8 mouse cellular contexts compared by ENCODE assay signal in the genomic region with DNA sequence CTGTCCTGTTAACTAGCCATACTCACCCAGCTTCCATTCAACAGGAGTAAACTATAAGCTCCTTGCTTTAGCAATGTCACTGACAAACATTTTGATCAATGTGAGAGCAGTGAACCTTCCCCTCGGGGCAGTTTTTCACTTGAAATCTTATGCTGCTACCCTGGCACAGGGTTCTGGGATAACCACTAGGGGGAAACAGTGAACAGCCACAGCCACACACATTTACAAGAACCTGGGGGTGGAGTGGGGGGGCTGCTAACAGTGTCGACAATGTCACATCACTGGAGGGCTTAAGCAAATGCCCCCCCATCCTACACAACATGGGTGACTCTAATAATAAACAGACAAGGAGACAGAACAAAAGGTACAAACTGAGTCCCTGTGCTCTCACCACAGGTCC. TPM values are rescaled to one million over a fixed set of nuclear protein-coding genes. Genes with fewer than 3 reads are reported as not detected.
A peak's percentile ranks its signal among the peaks of the same experiment; 100 is the strongest.
DNase-seq lines count a peak whose midpoint lies in the region; ATAC-seq and TF ChIP-seq lines count a peak whose summit lies in the region.

No protein-coding gene starts in this region.

- TF ChIP-seq CTCF in forebrain, postnatal 0 days (IDR thresholded peaks at IDR 0.05; ENCODE audit: low read depth), result peak; percentile 60
- TF ChIP-seq CTCF in CH12.LX (conservative IDR thresholded peaks at IDR 0.05 in 1 of 2, IDR thresholded peaks at IDR 0.05 in 1 of 2; ENCODE audit: low read depth in 2 of 2, low read length in 2 of 2), result peak; percentile 15 to 62; a peak in 3 of 4 replicates
- TF ChIP-seq CTCF in cortical plate, adult 2 months (IDR thresholded peaks at IDR 0.05; ENCODE audit: extremely low read depth, insufficient read depth, low read length), result peak; percentile 41

- H3K27me3 ChIP-seq in forebrain, postnatal 0 days (ENCODE audit: insufficient read depth, low read length), result no peaks in the 10 kb centered on the region
- H3K27me3 ChIP-seq in forebrain, embryonic 10.5 days (ENCODE audit: poor library complexity, severe bottlenecking), result peaks cover 4% of the 10 kb centered on the region; the same call in 1 of the 2 replicates
- no peaks in the 10 kb centered on the region for H3K27me3 ChIP-seq in CH12.LX (replicated peaks)

- no peaks in the 10 kb centered on the region for H3K4me1 ChIP-seq in forebrain, postnatal 0 days (ENCODE audit: insufficient read depth)
- peaks cover 7% of the 10 kb centered on the region; the same call in 1 of the 2 replicates for H3K4me1 ChIP-seq in forebrain, embryonic 10.5 days
- no peaks in the 10 kb centered on the region for H3K4me1 ChIP-seq in CH12.LX (ENCODE audit: control insufficient read depth in 1 of 2, insufficient read depth in 2 of 2)
- no peaks in the 10 kb centered on the region for H3K4me1 ChIP-seq in cortical plate, adult 2 months (ENCODE audit: control insufficient read depth, insufficient read depth, low read length)

- no peak overlapping the region for H3K4me3 ChIP-seq in forebrain, postnatal 0 days (ENCODE audit: low read depth, low read length)
- no peak overlapping the region for H3K4me3 ChIP-seq in forebrain, embryonic 10.5 days
- H3K4me3 ChIP-seq in CH12.LX (replicated peaks in 1 of 3; ENCODE audit: low read depth in 2 of 3, low read length in 2 of 3, poor library complexity in 1 of 3), result no peak overlapping the region
- H3K4me3 ChIP-seq in cortical plate, adult 2 months (ENCODE audit: insufficient read depth, low read length), result no peak overlapping the region

- no peak overlapping the region for H3K4me2 ChIP-seq in forebrain, postnatal 0 days (ENCODE audit: low read depth)
- H3K4me2 ChIP-seq in CH12.LX (ENCODE audit: insufficient read depth, low read depth, poor library complexity, severe bottlenecking), result no peak overlapping the region; the same call in 1 of the 2 replicates

- H3K79me2 ChIP-seq in CH12.LX (replicated peaks; ENCODE audit: control insufficient read depth, extremely low read depth, insufficient read depth, poor library complexity, severe bottlenecking), result no peaks in the 10 kb centered on the region

- no peak for ATAC-seq in forebrain, postnatal 0 days

- no peak for DNase-seq in forebrain, postnatal 0 days
- no peak for DNase-seq in forebrain, embryonic 10.5 days (ENCODE audit: extremely low spot score, low spot score)
- DNase-seq in layer of hippocampus, adult 9-11 months, result peak; percentile 27
- DNase-seq in layer of hippocampus, postnatal 36 days, result no peak
- peak; percentile 8 for DNase-seq in CH12.LX (ENCODE audit: extremely low read depth)
- DNase-seq in natural killer cell, adult 2 months (ENCODE audit: low spot score in 2 of 2), result no peak
- no peak for DNase-seq in gastrocnemius, adult 8-10 months (ENCODE audit: low spot score in 2 of 2)

- no peak for TF ChIP-seq POLR2A in CH12.LX (IDR thresholded peaks at IDR 0.05; ENCODE audit: low read depth, low read length)
- no peak for TF ChIP-seq POLR2A in cortical plate, adult 2 months (IDR thresholded peaks at IDR 0.05; ENCODE audit: extremely low read depth, insufficient read depth, low read length)

- in situ Hi-C loops in CH12.LX (cut with MboI; ENCODE audit: low pct_ligation_motif_present, low pct_unique_long_range_greater_than_20kb, low sequenced_read_pairs), result no loop called here

- no peak overlapping the region for H3K27ac ChIP-seq in forebrain, postnatal 0 days (ENCODE audit: low read depth, low read length)
- H3K27ac ChIP-seq in forebrain, embryonic 10.5 days, result no peak overlapping the region
- no peak overlapping the region for H3K27ac ChIP-seq in CH12.LX (ENCODE audit: insufficient read depth, low read depth)
- H3K27ac ChIP-seq in cortical plate, adult 2 months (ENCODE audit: insufficient read depth, low read length), result no peak overlapping the region

- dilution Hi-C loops in CH12.LX (cut with MboI; ENCODE audit: extremely low pct_ligation_motif_present, extremely low pct_unique_long_range_greater_than_20kb, low sequenced_read_pairs), result no loop called here

- no peak overlapping the region for H3K9ac ChIP-seq in forebrain, postnatal 0 days
- no peak overlapping the region for H3K9ac ChIP-seq in CH12.LX (ENCODE audit: insufficient read depth, low read depth)

- TF ChIP-seq EP300 in CH12.LX (IDR thresholded peaks at IDR 0.05; ENCODE audit: low read length), result no peak

- H3K9me3 ChIP-seq in forebrain, postnatal 0 days (ENCODE audit: low read length), result no peaks in the 10 kb centered on the region
- no peaks in the 10 kb centered on the region for H3K9me3 ChIP-seq in forebrain, embryonic 10.5 days
- no peaks in the 10 kb centered on the region for H3K9me3 ChIP-seq in CH12.LX (replicated peaks; ENCODE audit: low read length)

- H3K36me3 ChIP-seq in forebrain, postnatal 0 days (ENCODE audit: insufficient read depth), result no peaks in the 10 kb centered on the region
- no peaks in the 10 kb centered on the region for H3K36me3 ChIP-seq in forebrain, embryonic 10.5 days (replicated peaks)
- H3K36me3 ChIP-seq in CH12.LX (replicated peaks in 1 of 2; ENCODE audit: control insufficient read depth in 1 of 2, insufficient read depth in 1 of 2, low read length in 1 of 2), result no peaks in the 10 kb centered on the region

- 26% methylated on average over 2 of the region's 2 CpGs for WGBS in forebrain, postnatal 0 days
- 37% methylated on average over 2 of the region's 2 CpGs for WGBS in forebrain, embryonic 10.5 days

- TF ChIP-seq RAD21 in CH12.LX (IDR thresholded peaks at IDR 0.05; ENCODE audit: low read depth, low read length), result no peak; the same call in none of the 2 replicates

TF ChIP-seq in CH12.LX, 34 proteins besides CTCF, POLR2A, EP300 and RAD21:
- peak; percentile 39 for TF ChIP-seq SMC3 (IDR thresholded peaks at IDR 0.05; ENCODE audit: low read depth, low read length)
- no peak for TF ChIP-seq MAX (IDR thresholded peaks at IDR 0.05; ENCODE audit: low read length)

RNA-seq across cellular contexts. Expression of a gene that starts 51.0 kb away (rescaled TPM):
- total RNA-seq in forebrain, postnatal 0 days (2014; rRNA removed), result 1.8 and 5.7 TPM in 2 replicates
- 0.92 and 1.2 TPM in 2 replicates for polyA plus RNA-seq in forebrain, postnatal 0 days (2015; fragmentation: Nextera tagmentation; extraction: Ambion mirVana)
- polyA plus RNA-seq in forebrain, embryonic 10.5 days (2016; fragmentation: Nextera tagmentation; extraction: Ambion mirVana), result 1.1 and 1.3 TPM in 2 replicates
- 10 to 100 TPM; 74.8 to 79.2 TPM for total RNA-seq in layer of hippocampus, postnatal 36 days (2021)
- 0.08 TPM in 1 of 2 replicates, not detected in the other for total RNA-seq in CH12.LX (2012; rRNA removed)
- 0.09 TPM in 1 of 2 replicates, not detected in the other for total RNA-seq in CH12.LX (2014; rRNA removed)
- polyA plus RNA-seq in CH12.LX (2012; ENCODE audit: insufficient read length, low read depth), result 0.14 and 0.53 TPM in 2 replicates
- polyA plus RNA-seq in cortical plate, adult 2 months (2012; rRNA removed), result 25.5 and 28.7 TPM in 2 replicates
- total RNA-seq in gastrocnemius, adult 8-10 months (2022), result 10 to 100 TPM; 30.8 to 43.4 (median 37.4) TPM

Comparison
In these comparisons a context has a peak if more than half of its experiments do, and no peak if none do; other contexts are left out.
1. DNase-seq: peak in layer of hippocampus, adult 9-11 months (single experiment) and CH12.LX (single experiment); none in forebrain, postnatal 0 days (single experiment), forebrain, embryonic 10.5 days (single experiment), layer of hippocampus, postnatal 36 days (0 of 2), natural killer cell, adult 2 months (0 of 2) and gastrocnemius, adult 8-10 months (0 of 2).
2. Peak in every context shown above with its lines, with median percentiles within 50 percentile points of each other: CTCF ChIP-seq.